Mouse (Mus musculus) right cerebral cortex, postnatal 36 days (tissue): ENCODE results near the gene Ptprg.
A peak's percentile ranks its signal among the peaks of the same experiment; 100 is the strongest.

Experiments
- DNase-seq, 2 experiments: peaks; one replicate each; pipeline ENCODE4 v3.0.0; 2022; ENCODE audit warnings: low spot score in 2 of 2, mixed read lengths in 1 of 2

Gene Ptprg

GRCm38 (mm10) chr14:11683386-11684081 lies 130.2 kb downstream of the Ptprg start:
- no peak for DNase-seq

GRCm38 (mm10) chr14:11684104-11684503 lies 130.8 kb downstream of the Ptprg start:
- DNase-seq: no peak

DNA sequence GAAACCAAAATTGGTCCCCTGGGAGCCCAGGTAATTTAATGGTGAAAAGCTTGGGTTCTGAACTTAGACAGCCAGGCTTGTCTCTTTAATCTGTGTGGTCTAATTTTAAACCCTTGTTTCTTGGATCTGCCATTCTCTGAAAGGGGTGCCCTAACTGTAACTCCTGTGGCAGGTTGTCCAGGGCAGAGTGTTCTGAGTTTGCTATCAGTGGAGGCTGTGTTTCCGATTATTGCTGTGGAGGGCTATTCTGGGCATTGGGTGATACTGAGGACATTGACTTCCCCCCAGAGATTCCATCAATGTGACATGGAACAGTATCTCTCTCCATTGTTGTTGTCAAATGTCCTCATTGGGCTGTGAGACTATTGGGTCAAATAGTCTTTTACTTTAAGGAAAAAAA lies 134.2 kb downstream of the Ptprg start:
- no peak for DNase-seq

GRCm38 (mm10) chr14:11688142-11688541 lies 134.8 kb downstream of the Ptprg start:
- DNase-seq: peak in 1 of 2 experiments; percentile 25

- DNase-seq: no peak
Measured at GRCm38 (mm10) chr14:11690066-11690465, 136.7 kb downstream of the Ptprg start.

GRCm38 (mm10) chr14:11691531-11691930 lies 138.2 kb downstream of the Ptprg start:
- DNase-seq: no peak

- DNase-seq: no peak
Measured at GRCm38 (mm10) chr14:11698880-11699279, 145.5 kb downstream of the Ptprg start.

DNA sequence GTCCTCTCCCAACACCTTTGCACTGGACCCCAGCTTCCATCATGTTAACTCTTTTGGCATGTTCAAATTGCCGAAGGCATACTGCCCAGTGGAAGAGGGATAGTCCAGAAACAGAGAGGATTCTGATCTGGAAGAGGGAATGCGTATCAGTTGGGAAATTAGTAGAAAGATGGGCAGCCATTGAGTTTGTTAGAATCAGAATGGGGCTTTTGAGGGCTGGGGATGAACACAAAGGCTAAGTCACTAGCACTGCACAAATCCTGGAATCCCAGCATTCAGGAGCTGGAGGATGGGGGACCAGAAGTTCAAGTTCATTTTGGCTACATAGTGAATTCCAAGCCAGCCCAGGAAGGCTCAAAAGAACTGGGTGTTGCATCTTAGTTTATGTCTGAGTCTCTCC lies 146.3 kb downstream of the Ptprg start:
- DNase-seq: no peak

DNA sequence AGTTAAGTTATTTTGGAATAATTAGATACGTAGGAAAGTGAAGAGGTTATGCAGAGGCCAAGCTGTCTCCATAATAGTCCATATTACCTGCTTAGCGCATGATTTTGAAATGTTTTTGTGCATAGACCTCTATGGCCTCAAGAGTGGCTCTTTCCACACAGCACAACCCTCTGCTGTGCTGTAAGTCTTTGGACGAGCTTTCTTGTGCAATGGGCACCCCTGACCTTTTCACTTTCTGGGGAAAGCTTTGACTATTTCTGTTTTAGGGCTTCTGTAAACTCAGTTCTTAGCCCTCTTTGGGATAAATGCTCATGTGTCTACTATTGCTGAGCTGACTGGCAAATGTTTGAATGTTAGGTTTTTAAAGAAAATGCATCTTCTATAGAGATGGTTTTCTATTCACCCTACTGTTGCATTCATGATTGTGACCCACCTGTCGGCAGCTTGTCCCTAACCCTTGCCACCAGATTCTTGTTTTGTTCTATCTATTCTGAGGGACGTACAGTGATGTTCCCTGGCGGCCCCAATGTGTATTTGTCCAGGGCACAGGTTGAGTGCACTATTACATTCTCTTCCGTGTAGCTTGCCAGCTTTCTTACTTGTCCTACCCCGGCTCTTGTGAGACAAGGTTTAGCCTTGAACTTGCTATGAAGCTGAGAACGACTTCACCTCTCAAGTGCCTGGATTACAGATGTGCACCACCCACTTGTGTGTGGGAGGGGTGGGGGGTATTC lies 148.4 kb downstream of the Ptprg start:
- no peak for DNase-seq

DNA sequence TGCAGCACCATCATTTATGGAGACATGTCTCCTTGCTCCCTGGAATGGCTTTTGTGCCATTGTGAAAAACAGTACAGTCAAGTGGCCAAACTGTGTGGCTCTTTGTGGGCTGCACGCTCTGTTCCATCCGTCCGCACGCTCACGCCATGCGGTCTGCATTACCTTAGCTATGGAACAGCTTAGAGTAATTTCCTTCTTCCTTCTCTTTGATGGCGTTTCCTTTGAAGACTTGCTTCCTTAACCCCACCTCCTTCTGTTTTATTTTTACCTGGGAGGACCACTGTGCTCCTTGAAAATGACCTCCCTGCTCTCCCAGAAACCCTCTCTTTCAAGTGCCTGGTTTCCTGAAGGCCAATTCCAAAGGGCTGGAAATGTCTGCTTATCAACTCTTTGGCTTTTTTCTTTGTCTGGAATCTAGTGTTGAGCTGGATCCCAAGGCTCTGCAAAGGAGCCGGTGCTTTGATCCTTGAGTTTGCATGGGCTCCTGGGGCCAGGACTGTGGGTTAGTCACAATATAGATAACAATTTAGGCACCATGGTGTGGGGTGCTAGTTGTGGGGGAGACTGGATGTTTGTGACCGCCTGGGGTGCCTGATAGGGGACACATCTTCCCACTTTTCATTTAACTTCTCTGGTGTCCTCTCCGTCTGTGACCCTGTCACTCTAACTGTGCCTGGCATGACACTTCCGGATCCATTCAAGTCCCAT lies 149.6 kb downstream of the Ptprg start:
- no peak for DNase-seq

- no peak for DNase-seq
Measured at GRCm38 (mm10) chr14:11704871-11705270, 151.5 kb downstream of the Ptprg start.

- DNase-seq: no peak
Measured at GRCm38 (mm10) chr14:11709352-11709751, 156.0 kb downstream of the Ptprg start.

GRCm38 (mm10) chr14:11709798-11710197 lies 156.5 kb downstream of the Ptprg start:
- DNase-seq: no peak

DNA sequence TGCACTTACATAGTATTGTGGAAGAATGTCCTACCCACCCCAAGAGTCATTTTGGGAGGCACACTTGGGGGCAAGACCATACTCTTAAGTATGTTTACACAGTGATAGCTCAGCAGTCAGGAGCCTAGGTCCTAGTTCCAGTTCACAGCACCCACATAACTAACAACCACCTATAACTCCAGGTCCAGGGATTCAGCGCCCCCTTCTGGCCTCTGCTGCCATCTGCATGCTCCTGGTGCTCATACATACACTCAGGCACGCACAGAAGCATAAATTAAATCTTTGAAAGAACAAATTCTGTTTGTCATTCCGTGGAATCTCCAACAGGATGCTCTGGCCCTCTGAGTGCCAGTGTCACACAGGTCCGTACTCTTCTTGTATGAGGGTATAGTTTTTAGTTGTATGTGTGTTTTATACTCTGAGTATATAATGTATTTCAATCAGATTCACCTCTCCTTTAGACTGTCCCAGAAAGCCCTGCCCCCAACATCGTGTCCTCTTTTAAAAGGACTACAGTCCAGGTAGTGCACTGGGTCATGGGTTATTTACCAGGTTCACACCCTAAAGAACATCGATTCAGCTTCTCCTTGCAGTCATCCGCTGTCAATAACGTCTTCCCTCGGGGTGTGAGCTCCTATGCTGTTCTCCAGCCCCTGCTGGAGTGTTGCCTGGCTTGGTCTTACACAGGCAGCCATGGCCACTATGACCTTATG lies 157.2 kb downstream of the Ptprg start:
- no peak for DNase-seq

DNA sequence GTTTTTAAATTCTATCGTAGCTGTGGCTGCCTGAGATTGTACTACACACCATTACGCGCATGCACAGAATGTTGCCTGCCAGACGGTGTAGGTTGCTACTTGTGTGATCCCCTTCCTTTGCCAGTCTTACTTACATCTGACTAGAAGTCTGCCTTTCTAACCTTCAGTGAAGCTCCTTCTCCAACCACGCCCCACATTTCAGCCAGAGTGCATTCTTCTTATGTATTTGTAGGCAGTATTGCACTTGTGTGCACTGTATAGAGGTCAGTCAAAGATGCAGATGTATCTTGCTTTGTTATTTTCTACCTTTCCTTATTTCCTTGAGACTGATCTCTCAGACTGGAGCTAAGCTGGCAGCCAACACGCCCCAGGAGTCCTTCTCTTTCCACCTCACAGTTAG lies 158.8 kb downstream of the Ptprg start:
- DNase-seq: no peak

DNA sequence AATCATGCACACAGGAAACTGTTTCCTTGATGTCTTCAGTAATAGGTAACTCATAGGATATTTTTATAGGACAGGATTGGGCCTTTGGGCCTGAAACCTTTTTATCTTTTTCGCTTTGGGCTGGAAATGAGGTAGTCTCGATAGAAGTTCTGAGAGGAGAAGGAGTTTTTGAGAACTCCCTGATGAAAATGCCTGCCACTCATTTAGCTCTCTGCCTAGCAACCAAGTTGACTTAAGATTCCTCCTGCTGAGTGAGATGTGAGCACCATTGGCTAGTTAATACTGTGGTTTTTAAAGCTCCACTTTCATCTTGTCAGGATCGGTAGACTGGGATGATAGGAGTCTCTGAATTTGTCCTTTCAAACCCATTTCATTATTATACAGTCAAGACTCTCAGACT lies 162.9 kb downstream of the Ptprg start:
- DNase-seq: no peak

GRCm38 (mm10) chr14:11718201-11718600 lies 164.9 kb downstream of the Ptprg start:
- DNase-seq: no peak

- DNase-seq: no peak
Measured at GRCm38 (mm10) chr14:11719259-11719658, 165.9 kb downstream of the Ptprg start.

DNA sequence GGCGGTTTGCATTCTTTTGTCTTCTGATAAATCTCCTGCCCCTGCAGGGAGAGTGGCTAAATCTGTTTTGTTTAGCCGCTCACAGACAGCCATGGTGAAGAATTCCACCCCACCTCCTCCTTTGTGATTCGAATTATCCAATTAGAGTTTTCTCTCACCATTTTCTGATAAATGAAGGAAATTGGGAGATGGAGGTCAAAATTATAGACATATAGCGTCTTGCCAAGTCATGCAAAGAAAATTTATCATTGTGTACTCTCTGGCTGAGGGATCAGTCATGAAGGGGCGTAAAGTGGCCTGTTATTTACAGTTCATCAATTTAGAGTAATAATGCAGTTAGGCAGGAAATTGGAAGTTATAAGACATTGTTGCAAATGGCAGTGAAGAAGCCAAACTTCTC lies 168.8 kb downstream of the Ptprg start:
- DNase-seq: no peak

GRCm38 (mm10) chr14:11723876-11724275 lies 170.5 kb downstream of the Ptprg start:
- no peak for DNase-seq

GRCm38 (mm10) chr14:11731223-11731920 lies 178.0 kb downstream of the Ptprg start:
- no peak for DNase-seq
